Mouse (Mus musculus) layer of hippocampus, postnatal 36 days (tissue): ENCODE results near the gene Sptb. TPM values are rescaled to one million over a fixed set of nuclear protein-coding genes. Genes with fewer than 3 reads are reported as not detected.

Source experiments
- DNase-seq, 2 experiments: peaks; one replicate each; pipeline ENCODE4 v3.0.0; 2022
- total RNA-seq, 2 experiments: library from RNA; stranded (reverse); gene quantifications; 2 replicates each; pipeline ENCODE4 v1.2.3; 2021

Gene Sptb
- total RNA-seq, 2 experiments from 2014 or later, result 126 to 127 TPM

DNA sequence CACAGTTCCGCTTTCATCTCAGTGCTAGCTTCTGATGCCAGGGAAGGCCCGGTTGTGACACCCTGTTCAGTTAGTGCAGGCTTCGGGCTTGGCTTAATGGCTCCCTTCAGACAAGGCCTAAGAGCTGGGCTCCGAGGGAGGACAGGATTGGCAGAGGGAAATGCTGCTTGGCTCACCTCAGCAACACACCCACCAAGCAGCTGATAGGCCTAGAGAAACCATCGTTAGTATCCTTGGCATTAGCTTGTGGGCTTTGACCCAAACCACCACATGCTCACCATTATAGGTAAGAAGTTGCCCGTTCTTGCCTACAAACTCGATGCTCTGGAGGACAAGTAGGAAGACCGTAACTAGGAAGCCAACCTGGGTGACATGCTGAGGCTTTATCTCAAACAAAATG is 38.3 kb downstream of the Sptb start:
- DNase-seq, result no peak

DNA sequence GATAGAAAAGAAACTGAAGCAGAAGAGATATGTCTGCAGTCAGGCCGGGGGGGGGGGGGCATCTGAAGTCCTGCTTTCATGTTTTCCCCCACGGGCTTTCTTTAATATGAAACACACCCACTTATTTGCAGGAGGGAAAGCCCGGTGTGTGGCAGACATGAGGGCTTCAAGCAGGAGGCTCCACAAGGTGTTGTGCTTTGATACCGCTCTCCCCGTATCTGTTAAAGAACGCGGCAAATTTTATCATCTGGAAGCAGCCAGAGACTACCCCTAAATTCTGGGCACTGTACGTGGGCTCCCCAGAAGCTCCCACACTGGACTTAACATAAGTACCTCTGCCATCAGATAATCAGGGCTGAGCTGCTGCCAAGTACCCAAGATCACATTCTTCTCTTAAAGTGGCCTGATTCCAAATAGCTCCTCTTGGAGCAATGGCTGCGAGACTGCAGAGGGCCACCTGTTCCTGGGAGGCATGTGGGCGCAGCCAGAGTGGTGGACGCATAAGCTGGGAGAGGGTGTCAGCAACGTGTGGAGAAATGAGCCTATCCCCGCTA is 39.7 kb downstream of the Sptb start:
- DNase-seq, result no peak

DNA sequence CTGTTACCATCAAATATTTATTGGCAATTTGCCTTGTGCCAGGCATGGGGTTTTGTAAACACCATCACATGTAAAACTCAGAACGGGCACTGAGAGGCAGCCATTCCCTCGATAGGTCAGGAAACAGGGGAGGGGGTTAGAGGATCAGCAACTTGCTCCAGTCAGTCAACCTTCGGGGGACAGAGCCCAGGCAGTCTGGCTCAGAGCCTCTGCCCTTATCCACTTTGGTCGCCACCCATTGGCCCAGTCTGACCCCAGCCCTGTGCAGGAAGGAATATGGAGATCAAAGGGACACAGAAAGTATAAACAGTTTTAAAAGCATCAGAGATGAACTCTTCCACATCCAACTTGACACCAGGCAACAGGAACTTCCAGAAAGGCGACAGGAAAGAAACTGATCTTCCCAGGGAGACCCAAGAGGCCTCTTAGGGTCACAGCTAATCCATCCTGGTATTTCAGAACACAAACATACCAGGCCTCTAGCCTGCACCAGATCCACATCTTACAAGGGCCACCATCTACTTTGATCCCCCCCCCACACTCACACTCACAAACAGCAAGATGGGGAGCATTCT is 40.3 kb downstream of the Sptb start:
- no peak for DNase-seq

DNA sequence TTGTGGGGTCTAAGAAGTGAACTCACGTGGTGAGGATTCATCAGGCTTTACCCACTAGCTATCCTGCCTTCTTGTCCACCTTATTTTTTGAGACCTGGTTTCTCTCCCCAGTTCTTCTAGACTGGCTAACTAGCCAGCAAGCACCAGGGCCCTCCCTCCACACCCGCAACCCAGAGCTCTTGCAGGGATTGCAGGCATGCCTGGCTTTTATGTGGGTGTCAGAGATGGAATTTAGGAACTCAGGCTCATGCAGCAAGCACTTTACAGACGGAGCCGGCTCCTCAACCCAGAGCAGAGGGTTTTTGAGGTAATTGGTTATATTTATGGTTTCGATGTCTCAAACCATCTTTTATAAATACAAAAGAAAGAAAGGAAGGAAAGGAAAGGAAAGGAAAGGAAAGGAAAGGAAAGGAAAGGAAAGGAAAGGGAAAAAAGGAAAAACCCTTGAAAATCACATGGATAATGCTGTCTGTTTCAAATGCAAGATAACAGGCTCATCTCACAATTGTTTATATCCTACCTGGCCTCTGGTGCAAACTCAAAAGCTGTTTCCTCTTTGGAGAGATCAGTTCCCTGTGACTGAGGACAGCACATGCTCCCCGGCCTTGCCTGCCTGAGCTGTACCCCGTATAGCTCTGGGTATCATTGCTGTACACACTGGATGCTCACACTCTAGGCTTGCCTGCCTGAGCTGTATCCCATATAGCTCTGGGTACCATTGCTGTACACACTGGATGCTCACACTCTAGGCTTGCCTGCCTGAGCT is 41.5 kb downstream of the Sptb start:
- no peak for DNase-seq

DNA sequence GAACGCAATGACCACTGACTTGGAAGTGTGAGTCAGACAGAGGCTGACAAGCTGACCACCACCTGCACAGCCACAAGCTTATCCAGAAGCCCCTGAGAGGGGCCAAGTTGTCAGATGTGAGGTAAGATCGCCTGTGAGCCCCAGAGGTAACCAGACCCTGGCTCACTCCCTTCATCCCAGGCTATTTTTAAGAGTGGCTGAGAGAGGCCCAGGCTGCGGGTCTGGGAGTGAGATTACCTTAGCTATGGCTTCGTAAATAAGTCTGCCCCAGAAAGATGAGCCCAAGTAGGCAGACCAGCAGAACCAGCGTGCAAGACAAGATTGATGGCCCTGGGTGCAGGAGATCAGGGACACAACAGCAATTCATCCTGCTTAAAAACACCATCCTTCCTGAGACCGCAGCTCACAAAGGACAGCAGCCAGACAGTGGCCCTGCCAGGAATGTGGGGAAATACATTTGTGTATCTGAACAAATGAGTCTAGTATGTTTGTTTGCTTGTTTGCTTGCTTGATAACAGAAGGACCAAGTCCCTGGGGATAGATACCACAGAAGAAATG is 58.5 kb downstream of the Sptb start:
- DNase-seq, result no peak

DNA sequence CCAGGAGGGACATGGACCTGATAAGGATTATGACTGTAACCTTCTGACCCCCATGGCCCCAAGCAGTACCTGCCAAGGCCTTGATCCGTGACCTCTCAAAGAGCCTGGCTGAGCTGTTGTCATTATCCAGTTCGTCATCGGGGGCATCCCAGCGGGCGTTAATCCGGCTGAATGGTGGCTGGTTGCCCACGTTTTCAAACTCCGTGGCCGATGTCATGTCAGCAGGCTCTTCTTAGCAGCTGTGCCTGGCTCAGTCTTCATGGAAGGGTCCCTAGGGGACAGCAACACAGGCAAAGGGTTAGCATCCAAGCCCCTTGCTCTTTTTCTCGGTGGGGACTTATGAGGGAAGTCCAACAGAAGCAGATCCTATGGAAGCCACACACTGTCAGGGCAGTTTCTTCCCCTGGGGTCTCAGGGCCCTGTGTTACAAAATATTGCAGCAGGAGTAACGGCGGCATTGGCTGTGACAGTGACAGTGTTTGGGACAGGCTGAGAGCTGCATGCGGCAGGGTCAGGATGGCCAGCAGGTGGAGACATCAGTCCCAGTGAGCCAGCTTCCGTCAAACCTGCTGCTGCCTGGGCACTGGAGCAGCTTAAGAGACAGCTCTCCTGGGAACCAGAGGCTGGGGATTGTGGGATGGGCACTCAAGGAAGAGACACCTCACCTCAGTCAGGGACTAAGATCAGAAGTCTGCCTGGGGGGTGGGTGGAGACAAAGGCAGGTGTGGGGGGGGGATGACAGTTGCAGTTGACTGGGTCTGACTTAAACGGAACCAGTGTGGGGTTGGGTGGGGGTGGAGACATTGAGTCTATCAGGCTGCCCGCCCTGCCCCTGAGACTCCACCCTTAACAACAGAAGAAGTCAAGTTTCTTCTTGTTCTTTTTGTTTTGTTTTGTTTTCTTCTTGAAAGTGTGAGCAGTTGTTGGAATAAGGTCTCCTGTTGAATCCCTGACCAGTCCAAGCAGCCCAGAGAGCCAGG is 60.3 kb downstream of the Sptb start:
- DNase-seq, result peak; percentile 54 to 56

DNA sequence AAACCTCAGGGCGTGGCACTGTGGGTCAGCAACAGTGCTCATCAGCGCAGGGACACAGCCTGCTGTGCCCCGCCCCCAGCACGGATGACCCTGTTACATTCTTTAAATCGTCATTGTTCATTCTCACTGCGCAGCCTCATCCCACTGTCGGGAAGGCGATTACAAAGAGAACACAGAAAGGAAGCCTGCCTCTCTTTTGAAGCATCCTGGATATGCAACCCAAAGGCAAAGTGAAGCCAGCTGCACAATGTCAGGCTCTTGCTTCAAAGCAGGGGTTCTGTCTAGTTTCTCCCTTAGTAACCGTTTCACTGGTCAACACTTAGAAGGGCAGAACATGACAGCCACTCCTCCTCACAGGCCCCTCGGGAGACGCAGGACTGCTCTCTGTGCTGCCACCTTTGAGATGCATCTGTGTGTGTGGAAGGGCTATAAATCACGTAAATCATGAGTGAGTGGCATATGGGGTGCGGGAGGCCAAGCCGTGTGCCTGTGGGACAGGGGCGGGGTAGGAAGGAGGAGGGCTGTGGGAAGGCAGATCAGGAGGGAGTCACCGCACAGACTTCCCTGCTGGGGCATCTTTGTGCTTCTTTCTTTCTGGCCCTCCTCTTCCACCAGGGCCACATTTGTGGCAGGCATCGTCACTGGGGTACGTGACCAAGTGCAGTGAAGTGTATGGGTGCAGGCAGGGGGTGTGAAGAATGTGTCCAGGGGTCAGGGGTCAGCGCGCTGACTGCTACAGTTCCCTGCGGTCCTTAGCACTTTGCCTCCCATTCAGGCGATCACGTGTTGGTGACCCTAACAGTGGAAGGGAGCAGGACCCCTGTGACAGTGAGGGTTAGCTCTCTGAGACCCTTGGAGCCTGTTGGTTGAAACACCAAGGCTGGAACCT is 64.9 kb downstream of the Sptb start:
- no peak for DNase-seq

DNA sequence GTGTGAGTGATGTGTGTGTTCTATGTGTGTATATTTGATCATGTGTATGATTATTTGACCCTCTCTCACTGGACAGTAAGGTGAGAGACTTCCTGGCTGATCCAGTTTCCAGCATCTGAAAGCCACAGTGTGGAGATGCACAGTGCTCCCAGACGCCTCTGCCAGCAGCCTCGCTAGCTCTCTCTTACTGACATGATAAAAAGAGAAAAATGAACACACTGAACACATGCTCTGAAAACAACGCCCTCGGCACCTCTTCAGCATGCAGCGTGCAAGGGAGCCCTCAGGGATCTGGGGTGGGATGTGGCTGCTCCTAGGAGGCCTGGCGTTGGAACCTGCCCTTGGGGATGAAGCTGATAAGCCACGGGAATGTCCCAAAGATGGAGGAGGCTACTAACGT is 66.7 kb downstream of the Sptb start:
- no peak for DNase-seq

DNA sequence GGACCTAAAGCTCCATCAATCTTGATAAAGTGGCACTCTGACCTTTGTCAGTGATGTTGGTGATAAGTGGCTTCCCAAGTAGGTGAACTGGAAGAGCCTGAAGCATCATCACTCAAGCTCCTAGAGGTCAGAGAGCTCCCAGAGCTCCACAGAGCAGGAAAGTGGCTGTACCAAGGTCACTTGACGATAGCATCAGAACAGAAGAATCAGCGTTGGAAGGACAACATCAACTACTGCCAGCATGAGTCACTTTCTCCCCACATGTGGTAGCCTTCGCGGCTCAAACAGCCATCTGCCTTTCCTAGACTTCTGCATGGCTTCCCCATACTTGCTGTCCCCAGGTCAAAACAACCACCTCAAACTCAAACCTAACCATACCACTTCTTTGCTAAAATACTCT is 67.7 kb downstream of the Sptb start:
- no peak for DNase-seq

DNA sequence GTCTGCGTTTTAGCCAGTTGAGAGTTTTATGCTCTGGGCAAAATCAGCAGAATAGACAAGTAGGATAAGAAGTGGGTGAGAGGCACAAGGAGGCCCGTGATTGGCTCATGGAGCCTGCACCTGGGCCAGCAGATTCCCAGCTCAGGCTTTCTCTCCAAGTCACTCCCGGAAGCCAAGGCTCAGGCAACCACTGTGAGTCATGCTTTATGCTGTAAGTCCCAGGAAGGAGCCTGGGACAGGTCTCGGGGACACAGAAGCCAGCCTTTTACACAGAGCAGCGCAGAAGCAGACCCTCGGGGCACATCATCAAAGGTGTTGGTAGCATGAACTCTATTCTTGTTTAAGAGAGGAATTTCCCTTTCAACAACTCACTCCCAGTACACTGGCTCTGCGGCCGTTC is 69.7 kb downstream of the Sptb start:
- no peak for DNase-seq

DNA sequence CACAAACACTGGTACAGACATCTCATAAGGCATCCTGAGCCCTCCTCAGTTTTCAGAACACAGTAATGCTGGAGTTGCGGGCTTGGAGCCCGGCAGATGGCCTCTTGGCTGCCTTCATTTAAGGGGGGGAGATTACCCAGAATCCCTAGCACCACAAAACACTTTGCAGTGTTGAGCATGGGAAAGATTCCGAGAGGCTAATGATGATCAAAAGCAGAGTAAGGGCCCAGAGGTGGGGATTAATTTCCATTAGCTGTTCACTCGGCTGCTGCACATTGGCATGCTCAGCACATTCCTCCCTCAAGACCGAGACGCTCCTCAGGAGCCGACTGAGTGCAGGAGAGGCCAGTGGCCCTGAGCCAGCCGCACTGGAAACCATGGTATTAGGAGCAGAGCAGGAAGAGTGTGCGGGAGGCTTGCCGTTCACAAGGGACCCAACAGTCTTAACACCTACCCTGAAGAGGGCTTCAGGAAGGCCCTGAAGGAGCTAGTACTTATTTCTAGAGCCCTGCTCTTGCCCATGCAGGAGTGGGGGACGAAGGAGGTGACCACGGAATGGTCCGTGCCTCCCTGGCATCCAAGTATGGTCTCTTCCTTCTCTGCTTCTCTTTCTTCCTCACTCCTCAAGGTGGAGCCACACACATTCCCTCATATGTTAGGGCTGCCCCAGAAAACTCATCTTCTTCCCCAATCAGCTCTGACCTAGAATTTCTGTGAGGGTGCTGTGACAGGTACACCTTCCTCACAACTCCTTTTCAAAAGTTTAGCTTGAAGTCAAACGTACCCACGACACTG is 75.3 kb downstream of the Sptb start:
- DNase-seq, result no peak

DNA sequence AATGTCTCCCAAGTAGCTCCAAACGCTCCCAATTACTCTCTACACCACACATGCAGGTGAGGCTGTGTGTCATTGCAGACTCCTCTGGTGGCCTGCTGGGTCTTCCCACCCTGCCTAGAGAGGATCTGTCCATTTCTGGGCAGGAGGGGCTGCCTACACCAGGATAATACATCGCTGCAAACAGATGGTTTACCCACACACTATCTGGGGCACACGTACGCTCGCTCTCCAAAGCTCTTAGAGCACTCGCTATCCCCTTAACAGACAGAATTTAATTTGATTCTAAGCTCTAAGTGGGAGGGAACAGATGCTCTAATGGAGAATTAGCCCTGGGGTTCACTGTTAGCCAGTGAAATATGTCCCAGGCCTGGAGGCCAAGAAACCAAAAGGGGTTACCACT is 87.0 kb downstream of the Sptb start:
- DNase-seq, result peak; percentile 44 to 48

DNA sequence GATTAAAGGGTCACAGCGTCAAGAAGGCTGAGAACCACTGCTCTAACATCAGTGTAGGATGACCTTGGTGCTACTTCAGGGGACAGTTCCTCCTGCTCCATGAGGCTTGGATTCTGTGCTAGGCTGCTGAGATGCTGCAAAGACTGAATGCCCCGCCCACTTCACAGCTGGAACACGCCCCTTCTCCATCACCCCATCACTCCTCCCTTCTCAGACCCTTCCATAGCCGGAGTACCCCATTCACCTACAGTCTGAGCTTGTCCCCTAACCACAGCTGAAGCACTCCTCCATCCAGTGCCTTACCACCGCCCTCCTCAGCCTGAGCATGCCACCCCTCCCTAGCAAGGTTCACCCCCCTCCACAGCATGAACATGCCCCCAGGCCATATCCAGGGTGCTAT is 90.5 kb downstream of the Sptb start:
- no peak for DNase-seq

DNA sequence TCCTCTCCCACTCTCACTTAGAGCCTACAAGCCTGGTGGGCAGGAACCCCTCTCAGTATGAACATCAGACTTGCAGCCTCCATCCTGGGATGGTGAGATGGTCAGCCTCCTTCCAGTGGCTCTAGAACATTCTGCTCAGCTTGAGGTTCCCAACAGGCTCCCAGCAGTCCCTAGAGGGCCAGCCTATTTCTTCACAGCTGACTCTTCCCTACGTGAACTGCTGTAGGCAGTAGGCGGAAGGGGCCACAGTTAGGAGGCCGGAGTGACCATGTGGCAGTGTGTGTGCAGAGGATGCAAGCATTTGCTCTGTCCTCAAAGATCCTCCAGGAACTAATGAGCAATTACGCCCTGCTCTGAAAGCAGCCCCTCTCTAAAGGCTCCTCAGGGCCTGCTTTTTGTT is 92.2 kb downstream of the Sptb start:
- DNase-seq, result no peak

DNA sequence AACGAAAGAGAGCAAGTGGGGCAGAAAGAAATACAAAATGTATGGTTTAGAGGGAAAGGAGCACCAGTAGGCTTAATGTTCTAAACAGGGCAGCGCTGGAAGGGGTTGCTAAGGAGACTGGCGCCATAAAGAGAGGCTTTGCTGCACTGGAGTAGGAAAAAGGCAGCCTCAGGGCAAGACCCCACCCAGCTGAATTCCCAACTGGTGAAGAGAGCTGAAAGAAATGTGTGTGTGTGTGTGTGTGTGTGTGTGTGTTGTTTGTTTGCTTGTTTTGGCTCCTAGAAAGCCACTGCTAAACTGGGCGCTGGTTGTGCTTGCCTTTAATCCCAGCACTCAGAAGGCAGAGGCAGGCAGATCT is 94.8 kb downstream of the Sptb start:
- no peak for DNase-seq

DNA sequence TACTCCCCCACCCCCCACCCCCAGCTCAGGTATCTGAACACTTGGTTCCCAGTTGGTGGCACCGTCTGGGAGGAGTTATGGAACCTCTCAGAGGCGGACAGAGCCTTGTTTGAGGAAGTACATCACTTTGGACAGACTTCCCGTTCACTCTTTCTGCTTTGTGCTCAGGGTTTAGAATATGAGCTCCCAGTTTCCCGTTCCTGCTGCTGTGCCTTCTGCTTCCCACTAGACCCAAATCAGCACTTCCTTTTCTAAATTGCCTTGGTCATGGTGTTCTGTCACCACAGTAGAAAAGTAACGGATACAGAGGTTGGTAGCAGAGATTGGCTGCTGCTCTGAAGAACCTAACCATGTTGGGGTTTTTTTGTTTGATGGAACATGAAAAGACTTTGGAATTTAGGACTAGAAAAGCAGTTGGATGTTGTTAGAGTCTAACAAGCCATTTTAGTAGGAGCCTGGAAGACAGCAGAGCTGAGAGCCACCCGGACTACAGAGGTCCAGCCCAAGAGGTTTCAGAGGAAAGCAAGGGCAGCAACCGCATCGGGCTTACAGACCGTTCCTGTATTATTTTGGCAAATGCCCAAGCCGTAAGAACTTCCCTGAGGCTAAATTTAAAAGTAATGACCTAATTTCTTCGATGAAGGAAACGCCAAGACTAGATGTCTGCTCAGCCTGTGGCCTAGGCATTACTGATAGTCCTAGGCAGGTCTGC is 95.3 kb downstream of the Sptb start:
- no peak for DNase-seq

DNA sequence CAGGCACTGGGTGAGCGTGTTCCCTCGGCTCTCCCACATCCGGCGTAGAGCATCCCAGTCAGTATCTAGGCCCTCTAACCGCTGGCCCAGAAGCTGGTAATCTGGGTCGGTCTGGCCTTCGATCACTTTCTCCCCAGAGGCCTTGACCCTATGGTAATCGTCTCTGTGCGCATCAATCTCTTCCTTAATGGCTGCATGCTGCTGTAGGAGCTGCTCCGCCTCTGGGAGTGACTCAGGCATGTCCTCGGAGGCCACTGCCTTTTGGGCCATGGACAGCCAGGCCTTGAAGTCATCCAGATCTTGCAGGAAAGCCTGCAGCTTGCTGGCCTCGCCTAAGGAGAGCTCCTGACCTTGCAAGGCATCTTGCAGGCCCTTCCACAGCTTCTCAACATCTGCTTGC is 97.7 kb downstream of the Sptb start:
- DNase-seq, result no peak

DNA sequence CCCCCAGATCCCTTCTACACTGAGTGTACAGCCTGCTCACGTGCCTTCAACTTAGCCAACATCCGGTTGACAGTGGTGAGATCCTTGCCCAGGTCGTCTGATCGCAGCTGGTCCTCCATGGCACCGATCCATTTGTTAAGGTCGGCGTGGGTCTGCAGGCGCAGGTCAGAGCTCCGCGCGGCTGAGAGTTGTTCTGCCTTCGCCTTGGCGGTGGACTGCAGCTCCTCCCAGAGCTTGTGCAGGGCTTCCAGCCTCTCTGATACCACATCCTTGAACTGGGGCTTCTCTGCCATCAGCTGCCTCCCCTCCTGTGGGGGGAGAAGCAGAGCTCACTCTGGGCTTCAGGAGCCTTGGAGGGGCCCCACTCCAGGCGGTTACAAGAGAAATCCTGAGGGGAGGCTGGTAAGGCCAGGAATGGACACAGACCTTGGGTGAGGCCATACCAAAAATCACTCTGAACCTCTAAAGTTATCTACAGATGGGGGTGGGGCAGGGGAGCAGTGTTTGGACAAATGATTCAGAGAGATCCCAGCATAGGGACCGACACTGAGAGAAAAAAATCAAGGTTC is 101.3 kb downstream of the Sptb start:
- DNase-seq, result no peak

DNA sequence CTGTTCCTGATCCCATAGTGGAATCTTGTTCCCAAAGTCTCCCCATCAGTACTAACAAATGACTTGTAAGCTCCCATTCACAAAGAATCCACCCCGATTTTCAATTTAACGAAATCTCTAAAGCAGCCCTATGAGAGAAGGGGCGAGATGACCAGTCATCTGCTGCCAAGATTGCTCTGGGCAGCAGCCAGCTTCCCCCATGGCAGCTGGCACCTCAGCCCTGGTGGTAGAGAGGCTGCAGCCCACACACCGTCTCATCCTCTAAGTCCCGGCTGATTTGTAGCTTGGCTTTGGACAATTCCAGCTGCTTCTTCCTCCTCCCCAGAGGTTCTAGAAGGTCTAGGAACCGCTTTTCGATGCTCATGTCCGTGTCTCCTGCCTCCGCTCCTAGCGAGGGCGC is 102.1 kb downstream of the Sptb start:
- DNase-seq, result no peak

DNA sequence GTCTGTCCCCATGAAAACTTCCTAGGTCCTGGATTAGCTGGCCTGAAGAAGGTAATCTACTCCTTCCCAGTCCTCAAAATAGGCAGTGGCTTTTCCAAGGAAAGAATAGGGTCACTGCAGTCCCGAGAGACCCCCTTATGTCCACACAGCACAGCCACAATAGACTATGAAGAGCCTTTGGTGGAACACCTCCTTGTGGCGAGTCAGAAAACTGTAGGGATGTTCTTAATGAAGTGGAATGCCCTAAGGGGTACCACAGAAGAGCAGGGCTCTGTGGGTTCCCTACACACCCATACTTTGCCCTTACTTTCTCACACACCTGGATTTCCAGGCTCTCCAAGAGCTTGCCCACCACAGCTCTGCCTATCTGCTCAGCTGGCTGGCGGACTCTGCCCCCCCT is 104.5 kb downstream of the Sptb start:
- DNase-seq, result no peak
